Comparison of ENCODE assay signal across 1 mouse cellular context in the genomic region with DNA sequence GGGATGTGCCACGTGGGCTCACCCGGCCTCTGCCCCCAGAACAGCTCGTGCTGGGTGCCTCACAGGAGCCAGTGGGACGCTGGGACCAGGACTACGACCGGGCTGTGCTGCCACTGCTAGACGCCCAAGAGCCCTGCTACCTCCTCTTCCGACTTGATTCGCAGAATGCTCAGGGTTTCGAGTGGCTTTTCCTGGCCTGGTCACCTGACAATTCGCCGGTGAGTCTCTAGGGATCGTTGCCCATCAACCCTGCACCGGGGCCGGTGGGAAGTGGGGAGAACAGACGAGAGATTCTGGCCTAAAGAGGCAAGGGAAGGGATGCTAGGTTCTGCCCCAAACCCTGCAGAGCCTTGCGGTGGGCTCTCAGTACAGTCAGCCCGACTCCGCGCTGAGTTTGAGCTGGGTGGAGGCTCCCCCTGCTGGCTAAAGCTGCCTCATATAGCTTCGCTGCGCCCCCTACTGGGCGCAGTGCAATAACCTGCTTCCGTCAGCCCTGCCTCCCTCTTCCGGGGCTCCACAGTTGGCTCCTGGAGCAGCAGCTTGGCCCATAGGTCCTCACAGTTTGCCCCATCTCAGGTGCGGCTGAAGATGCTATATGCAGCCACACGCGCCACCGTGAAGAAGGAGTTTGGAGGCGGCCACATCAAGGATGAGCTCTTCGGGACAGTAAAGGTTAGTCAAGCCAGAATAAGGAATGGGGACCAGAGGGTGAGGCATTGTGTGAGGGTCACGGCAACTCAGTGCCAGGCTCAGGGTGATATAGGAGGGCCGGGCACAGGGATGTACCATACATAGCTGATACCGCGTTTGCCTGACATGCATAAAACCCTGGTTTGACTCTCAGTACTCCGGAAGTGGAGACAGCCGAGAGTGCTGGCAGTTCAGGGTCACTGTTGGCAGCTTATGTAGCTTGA.
TF ChIP-seq lines count a peak whose summit lies in the region.

No protein-coding gene starts in this region.

TF ChIP-seq in MEL, 35 proteins besides CTCF, POLR2A, EP300 and RAD21 (continued from another document):
- TF ChIP-seq MYB (IDR thresholded peaks at IDR 0.05; ENCODE audit: low read depth, low read length) = no peak
- TF ChIP-seq GABPA (IDR thresholded peaks at IDR 0.05; ENCODE audit: low read depth, low read length) = 0 out of 2 replicates have a peak, but pooled peaks have one; percentile 28
- no peak for TF ChIP-seq POLR2AphosphoS5 (IDR thresholded peaks at IDR 0.05; ENCODE audit: borderline replicate concordance, low read depth, low read length)
- TF ChIP-seq ZC3H11A (IDR thresholded peaks at IDR 0.05; ENCODE audit: low read depth, low read length) = peak; percentile 43
- peak; percentile 64 for TF ChIP-seq ZNF384 (IDR thresholded peaks at IDR 0.05; ENCODE audit: low read depth, low read length)
- TF ChIP-seq USF1 (IDR thresholded peaks at IDR 0.05; ENCODE audit: low read depth, low read length) = 0 out of 2 replicates have a peak, but pooled peaks have one; percentile 7
- TF ChIP-seq MXI1 (IDR thresholded peaks at IDR 0.05; ENCODE audit: low read depth, low read length) = no peak
- TF ChIP-seq SIN3A (IDR thresholded peaks at IDR 0.05; ENCODE audit: low read length) = peak; percentile 60
- TF ChIP-seq E2F4 (IDR thresholded peaks at IDR 0.05; ENCODE audit: borderline replicate concordance, low read depth, low read length) = no peak
- no peak for TF ChIP-seq CHD1 (IDR thresholded peaks at IDR 0.05; ENCODE audit: low read depth, low read length)
- no peak for TF ChIP-seq MEF2A (IDR thresholded peaks at IDR 0.05; ENCODE audit: extremely low read depth, insufficient replicate concordance, low read depth, low read length, poor library complexity, severe bottlenecking)
- TF ChIP-seq ZKSCAN1 (IDR thresholded peaks at IDR 0.05; ENCODE audit: low read depth, low read length) = no peak
- TF ChIP-seq UBTF (IDR thresholded peaks at IDR 0.05; ENCODE audit: borderline replicate concordance, insufficient read depth, low read depth, low read length) = no peak
- no peak for TF ChIP-seq KAT2A (conservative IDR thresholded peaks at IDR 0.05; ENCODE audit: low read depth, low read length)
- TF ChIP-seq MYC (IDR thresholded peaks at IDR 0.05; ENCODE audit: low read depth, low read length) = no peak
TF ChIP-seq in MEL: peak in this region for 13.
